Mouse (Mus musculus): Measurements from ENCODE around the gene Dab2ip. TPM values are rescaled to one million over a fixed set of nuclear protein-coding genes. Genes with fewer than 3 reads are reported as not detected.

Gene Dab2ip
- polyA plus RNA-seq, 1 experiment from 2014 or later, result 42.3 TPM

GRCm38 (mm10) chr2:35735001-35735400, 176.9 kb downstream of the Dab2ip start:
- Histone ChIP-seq H3K27ac (ENCODE audit: low read depth, low read length) (no peak overlapping the region), H3K4me1 (ENCODE audit: control insufficient read depth, insufficient read depth, low read length) (no peaks in the 10 kb centered on the region), H3K36me3 (ENCODE audit: control insufficient read depth, insufficient read depth, low read length) (no peaks in the 10 kb centered on the region), H3K27me3 (ENCODE audit: control insufficient read depth, insufficient read depth, low read length) (no peaks in the 10 kb centered on the region), H3K9ac (ENCODE audit: low read length) (no peak overlapping the region), H3K4me2 (no peak overlapping the region), H3K4me3 (ENCODE audit: low read depth, low read length) (no peak overlapping the region), H3K9me3 (ENCODE audit: control insufficient read depth, low read length) (no peaks in the 10 kb centered on the region)
- ATAC-seq (ENCODE audit: low FRiP score), result no peak
- no peak for DNase-seq (ENCODE audit: low spot score, missing footprints)
- WGBS, result 88% methylated on average over 2 of the region's 2 CpGs

- Histone ChIP-seq H3K9me3 (ENCODE audit: control insufficient read depth, low read length) (no peaks in the 10 kb centered on the region), H3K36me3 (ENCODE audit: control insufficient read depth, insufficient read depth, low read length) (no peaks in the 10 kb centered on the region), H3K27ac (ENCODE audit: low read depth, low read length) (no peak overlapping the region), H3K4me2 (no peak overlapping the region), H3K9ac (ENCODE audit: low read length) (no peak overlapping the region), H3K4me1 (ENCODE audit: control insufficient read depth, insufficient read depth, low read length) (peaks cover under 1% of the 10 kb centered on the region; the same call in 1 of the 2 replicates), H3K27me3 (ENCODE audit: control insufficient read depth, insufficient read depth, low read length) (no peaks in the 10 kb centered on the region), H3K4me3 (ENCODE audit: low read depth, low read length) (no peak overlapping the region)
- ATAC-seq (ENCODE audit: low FRiP score) (no peak), DNase-seq (ENCODE audit: low spot score, missing footprints) (no peak)
- 82% methylated on average over 2 of the region's 2 CpGs for WGBS
Observed at GRCm38 (mm10) chr2:35736061-35736460, 178.0 kb downstream of the Dab2ip start.

- Histone ChIP-seq H3K9ac (ENCODE audit: low read length) (no peak overlapping the region), H3K36me3 (ENCODE audit: control insufficient read depth, insufficient read depth, low read length) (no peaks in the 10 kb centered on the region), H3K27ac (ENCODE audit: low read depth, low read length) (no peak overlapping the region), H3K4me1 (ENCODE audit: control insufficient read depth, insufficient read depth, low read length) (peaks cover 2% of the 10 kb centered on the region; the same call in 1 of the 2 replicates), H3K4me3 (ENCODE audit: low read depth, low read length) (no peak overlapping the region), H3K9me3 (ENCODE audit: control insufficient read depth, low read length) (no peaks in the 10 kb centered on the region), H3K27me3 (ENCODE audit: control insufficient read depth, insufficient read depth, low read length) (no peaks in the 10 kb centered on the region), H3K4me2 (no peak overlapping the region)
- 85% methylated on average over 7 of the region's 7 CpGs for WGBS
- DNase-seq (ENCODE audit: low spot score, missing footprints), result no peak
- ATAC-seq (ENCODE audit: low FRiP score), result no peak
Observed at GRCm38 (mm10) chr2:35737467-35738027, 179.5 kb downstream of the Dab2ip start.

GRCm38 (mm10) chr2:35739669-35740254, 181.7 kb downstream of the Dab2ip start:
- Histone ChIP-seq H3K27me3 (ENCODE audit: control insufficient read depth, insufficient read depth, low read length) (no peaks in the 10 kb centered on the region), H3K9ac (ENCODE audit: low read length) (no peak overlapping the region), H3K9me3 (ENCODE audit: control insufficient read depth, low read length) (no peaks in the 10 kb centered on the region), H3K4me2 (no peak overlapping the region), H3K36me3 (ENCODE audit: control insufficient read depth, insufficient read depth, low read length) (no peaks in the 10 kb centered on the region), H3K4me3 (ENCODE audit: low read depth, low read length) (no peak overlapping the region), H3K27ac (ENCODE audit: low read depth, low read length) (no peak overlapping the region), H3K4me1 (ENCODE audit: control insufficient read depth, insufficient read depth, low read length) (peaks cover 2% of the 10 kb centered on the region; the same call in 1 of the 2 replicates)
- ATAC-seq (ENCODE audit: low FRiP score) (no peak), DNase-seq (ENCODE audit: low spot score, missing footprints) (no peak)
- 80% methylated on average over 13 of the region's 13 CpGs for WGBS

GRCm38 (mm10) chr2:35745876-35746275, 187.8 kb downstream of the Dab2ip start:
- H3K36me3 ChIP-seq (ENCODE audit: control insufficient read depth, insufficient read depth, low read length), result no peaks in the 10 kb centered on the region
- H3K27ac ChIP-seq (ENCODE audit: low read depth, low read length), result no peak overlapping the region
- no peak overlapping the region for H3K9ac ChIP-seq (ENCODE audit: low read length)
- H3K4me2 ChIP-seq, result no peak overlapping the region
- no peak for ATAC-seq (ENCODE audit: low FRiP score)
- no peaks in the 10 kb centered on the region for H3K9me3 ChIP-seq (ENCODE audit: control insufficient read depth, low read length)
- peaks cover 4% of the 10 kb centered on the region; the same call in 1 of the 2 replicates for H3K4me1 ChIP-seq (ENCODE audit: control insufficient read depth, insufficient read depth, low read length)
- H3K27me3 ChIP-seq (ENCODE audit: control insufficient read depth, insufficient read depth, low read length), result no peaks in the 10 kb centered on the region
- H3K4me3 ChIP-seq (ENCODE audit: low read depth, low read length), result no peak overlapping the region
- 86% methylated on average over 10 of the region's 10 CpGs for WGBS
- DNase-seq (ENCODE audit: low spot score, missing footprints), result no peak

GRCm38 (mm10) chr2:35746638-35747037, 188.6 kb downstream of the Dab2ip start:
- ATAC-seq (ENCODE audit: low FRiP score) (no peak; the same call in 1 of the 2 replicates), DNase-seq (ENCODE audit: low spot score, missing footprints) (no peak)
- no peak overlapping the region for H3K27ac ChIP-seq (ENCODE audit: low read depth, low read length)
- 61% methylated on average over 3 of the region's 7 CpGs for WGBS
- no peaks in the 10 kb centered on the region for H3K36me3 ChIP-seq (ENCODE audit: control insufficient read depth, insufficient read depth, low read length)
- H3K9me3 ChIP-seq (ENCODE audit: control insufficient read depth, low read length), result no peaks in the 10 kb centered on the region
- peaks cover 2% of the 10 kb centered on the region; the same call in 1 of the 2 replicates for H3K4me1 ChIP-seq (ENCODE audit: control insufficient read depth, insufficient read depth, low read length)
- H3K4me3 ChIP-seq (ENCODE audit: low read depth, low read length), result no peak overlapping the region
- H3K9ac ChIP-seq (ENCODE audit: low read length), result no peak overlapping the region
- H3K4me2 ChIP-seq, result no peak overlapping the region
- H3K27me3 ChIP-seq (ENCODE audit: control insufficient read depth, insufficient read depth, low read length), result no peaks in the 10 kb centered on the region

- 85% methylated on average over 12 of the region's 12 CpGs for WGBS
Observed at GRCm38 (mm10) chr2:35747371-35748035, 189.4 kb downstream of the Dab2ip start.

GRCm38 (mm10) chr2:35750533-35751141, 192.6 kb downstream of the Dab2ip start:
- 76% methylated on average over 7 of the region's 7 CpGs for WGBS
- H3K4me2 ChIP-seq, result no peak overlapping the region
- DNase-seq (ENCODE audit: low spot score, missing footprints) (no peak), ATAC-seq (ENCODE audit: low FRiP score) (no peak)
- H3K4me1 ChIP-seq (ENCODE audit: control insufficient read depth, insufficient read depth, low read length), result peaks cover 2% of the 10 kb centered on the region; the same call in 1 of the 2 replicates
- H3K36me3 ChIP-seq (ENCODE audit: control insufficient read depth, insufficient read depth, low read length), result no peaks in the 10 kb centered on the region
- H3K27me3 ChIP-seq (ENCODE audit: control insufficient read depth, insufficient read depth, low read length), result no peaks in the 10 kb centered on the region
- H3K27ac ChIP-seq (ENCODE audit: low read depth, low read length), result no peak overlapping the region
- H3K9ac ChIP-seq (ENCODE audit: low read length), result no peak overlapping the region
- H3K4me3 ChIP-seq (ENCODE audit: low read depth, low read length), result no peak overlapping the region
- no peaks in the 10 kb centered on the region for H3K9me3 ChIP-seq (ENCODE audit: control insufficient read depth, low read length)

More at GRCm38 (mm10) chr2:35747371-35748035, 189.4 kb downstream of the Dab2ip start:
- H3K27me3 ChIP-seq (ENCODE audit: control insufficient read depth, insufficient read depth, low read length), result no peaks in the 10 kb centered on the region
- H3K9me3 ChIP-seq (ENCODE audit: control insufficient read depth, low read length), result no peaks in the 10 kb centered on the region
- H3K27ac ChIP-seq (ENCODE audit: low read depth, low read length), result no peak overlapping the region; the same call in 1 of the 2 replicates
- H3K4me1 ChIP-seq (ENCODE audit: control insufficient read depth, insufficient read depth, low read length), result peaks cover 2% of the 10 kb centered on the region; the same call in 1 of the 2 replicates
- no peak overlapping the region for H3K9ac ChIP-seq (ENCODE audit: low read length)
- H3K4me3 ChIP-seq (ENCODE audit: low read depth, low read length), result no peak overlapping the region
- no peak overlapping the region for H3K4me2 ChIP-seq
- no peaks in the 10 kb centered on the region for H3K36me3 ChIP-seq (ENCODE audit: control insufficient read depth, insufficient read depth, low read length)
- no peak for DNase-seq (ENCODE audit: low spot score, missing footprints)
- no peak for ATAC-seq (ENCODE audit: low FRiP score)

All from midbrain, embryonic 11.5 days (tissue).